Mouse (Mus musculus) olfactory bulb, adult 2 months (tissue): ENCODE results near the gene Aldh1b1.

Experiments
- CTCF ChIP-seq: fragments of 200-500 bp; IDR thresholded peaks from 2 replicates; pipeline ENCODE4 v1.5.1; 2012; ENCODE audit warnings: low read depth, mild to moderate bottlenecking, low read length, moderate library complexity; ENCODE audit not compliant: insufficient read depth
- POLR2A ChIP-seq: fragments of 200-500 bp; IDR thresholded peaks from 2 replicates; pipeline ENCODE4 v1.6.1; 2012; ENCODE audit warnings: mild to moderate bottlenecking, low read depth, low read length, moderate library complexity; ENCODE audit not compliant: insufficient read depth

DNA sequence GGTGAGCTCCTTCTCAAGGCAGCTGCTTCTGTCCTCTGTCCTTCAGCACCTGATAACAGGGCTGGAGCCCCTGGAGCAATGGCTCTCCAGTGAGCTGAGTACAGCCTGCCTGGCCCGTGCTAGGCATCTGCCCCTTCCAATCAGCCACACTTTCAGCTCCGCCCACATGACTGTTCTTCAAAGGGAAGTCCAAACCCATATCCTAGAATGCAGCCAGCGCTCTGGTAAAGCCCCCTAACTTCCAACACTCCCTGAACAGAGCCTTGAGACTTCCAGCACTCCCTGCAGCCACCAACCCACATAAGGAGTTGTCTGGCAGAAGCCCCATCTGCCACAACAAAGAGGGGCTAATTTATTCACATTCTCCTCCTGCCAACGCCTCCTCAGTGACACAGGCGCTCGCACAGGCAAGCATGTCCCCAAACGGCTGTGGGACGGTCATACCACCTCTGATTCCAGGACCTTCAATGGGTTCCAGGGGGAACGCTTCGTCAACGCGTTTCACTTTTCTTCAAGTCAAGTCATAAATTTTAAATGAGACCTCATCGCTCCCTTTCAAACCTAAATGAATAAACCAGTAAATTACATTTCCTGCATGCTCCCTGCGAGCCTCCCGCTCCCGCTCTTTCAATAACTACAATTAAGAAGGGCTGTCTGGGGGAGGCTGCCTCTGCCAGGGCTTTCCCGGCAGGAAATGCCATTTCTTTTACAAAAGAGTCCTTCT lies 20.5 kb downstream of the Aldh1b1 start:
- TF ChIP-seq POLR2A (no peak), CTCF (no peak)
